Mouse (Mus musculus) gastrocnemius, adult 8-10 months (tissue): Measurements from ENCODE around the gene Nsun7. TPM values are rescaled to one million over a fixed set of nuclear protein-coding genes. Genes with fewer than 3 reads are reported as not detected.

Experiments used
- DNase-seq, 2 experiments: peaks; one replicate each; pipeline ENCODE4 v3.0.0; 2022; ENCODE audit warnings: low spot score in 2 of 2
- total RNA-seq, 4 experiments: library from RNA; stranded (reverse); gene quantifications; 2 replicates each; pipeline ENCODE4 v1.2.4; 2022

Gene Nsun7
- total RNA-seq, 4 experiments from 2014 or later: not detected

GRCm38 (mm10) chr5:66279650-66280049, 20.0 kb downstream of the Nsun7 start:
- no peak for DNase-seq

- no peak for DNase-seq
Observed at GRCm38 (mm10) chr5:66280742-66281141, 21.0 kb downstream of the Nsun7 start.

GRCm38 (mm10) chr5:66294106-66294625, 34.5 kb downstream of the Nsun7 start:
- no peak for DNase-seq

- no peak for DNase-seq
Observed at GRCm38 (mm10) chr5:66294952-66295351, 35.3 kb downstream of the Nsun7 start.

GRCm38 (mm10) chr5:66296116-66296515, 36.4 kb downstream of the Nsun7 start:
- no peak for DNase-seq

GRCm38 (mm10) chr5:66298856-66299255, 39.2 kb downstream of the Nsun7 start:
- DNase-seq: no peak

- DNase-seq: no peak
Observed at GRCm38 (mm10) chr5:66300576-66300975, 40.9 kb downstream of the Nsun7 start.

GRCm38 (mm10) chr5:66302085-66302815, 42.6 kb downstream of the Nsun7 start:
- DNase-seq: no peak

- DNase-seq: no peak
Observed at GRCm38 (mm10) chr5:66302873-66303272, 43.2 kb downstream of the Nsun7 start.

- no peak for DNase-seq
Observed at GRCm38 (mm10) chr5:66304300-66305067, 44.8 kb downstream of the Nsun7 start.

GRCm38 (mm10) chr5:66305511-66305910, 45.8 kb downstream of the Nsun7 start:
- no peak for DNase-seq

GRCm38 (mm10) chr5:66310328-66310727, 50.6 kb downstream of the Nsun7 start:
- no peak for DNase-seq

- no peak for DNase-seq
Observed at GRCm38 (mm10) chr5:66310806-66311205, 51.1 kb downstream of the Nsun7 start.

GRCm38 (mm10) chr5:66315791-66316190, 56.1 kb downstream of the Nsun7 start:
- no peak for DNase-seq

- peak; percentile 31 to 40 for DNase-seq
Observed at GRCm38 (mm10) chr5:66319341-66319740, 59.6 kb downstream of the Nsun7 start.

- DNase-seq: no peak
Observed at GRCm38 (mm10) chr5:66319827-66320404, 60.2 kb downstream of the Nsun7 start.

- DNase-seq: peak in 1 of 2 experiments; percentile 29
Observed at GRCm38 (mm10) chr5:66323131-66323530, 63.4 kb downstream of the Nsun7 start.

- DNase-seq: peak; percentile 51 to 64
Observed at GRCm38 (mm10) chr5:66323603-66324002, 63.9 kb downstream of the Nsun7 start.

- no peak for DNase-seq
Observed at GRCm38 (mm10) chr5:66326395-66326794, 66.7 kb downstream of the Nsun7 start.

GRCm38 (mm10) chr5:66327949-66328726, 68.4 kb downstream of the Nsun7 start:
- no peak for DNase-seq

GRCm38 (mm10) chr5:66328766-66329165, 69.1 kb downstream of the Nsun7 start:
- no peak for DNase-seq
